Mouse (Mus musculus) forebrain, embryonic 11.5 days (tissue): ENCODE measurements around the gene Ckap2l. TPM values are rescaled to one million over a fixed set of nuclear protein-coding genes. Genes with fewer than 3 reads are reported as not detected.

Source experiments
- ATAC-seq: fragments of 200-750 bp; cut with Nextera tagmentation; replicated peaks from 2 replicates; pipeline ENCODE4 v1.8.0; 2017; ENCODE audit warnings: moderate TSS enrichment; ENCODE audit not compliant: low FRiP score
- DNase-seq: peaks from one replicate; pipeline ENCODE4 v3.0.0-alpha.2; 2017; ENCODE audit warnings: low spot score
- H3K27ac ChIP-seq: fragments of 300-500 bp; sonication (generic); 2 replicates; pipeline ENCODE4 v1.5.1; 2014; ENCODE audit warnings: low read depth, low read length
- H3K27me3 ChIP-seq: fragments of 300-500 bp; sonication (generic); 2 replicates; pipeline ENCODE4 v1.6.1; 2014; ENCODE audit warnings: mild to moderate bottlenecking, low read length, mixed read lengths; ENCODE audit not compliant: control insufficient read depth, insufficient read depth
- H3K36me3 ChIP-seq: fragments of 300-500 bp; sonication (generic); 2 replicates; pipeline ENCODE4 v1.6.1; 2014; ENCODE audit warnings: mild to moderate bottlenecking, low read length, moderate library complexity, mixed read lengths; ENCODE audit not compliant: control insufficient read depth, insufficient read depth
- H3K4me1 ChIP-seq: fragments of 300-500 bp; sonication (generic); replicated peaks from 2 replicates; pipeline ENCODE4 v1.6.1; 2014; ENCODE audit warnings: low read length, mixed read lengths; ENCODE audit not compliant: control insufficient read depth, insufficient read depth
- H3K4me2 ChIP-seq: fragments of 300-500 bp; sonication (generic); 2 replicates; pipeline ENCODE4 v1.6.1; 2014; ENCODE audit warnings: low read depth, mild to moderate bottlenecking, low read length, moderate library complexity, mixed read lengths; ENCODE audit not compliant: severe bottlenecking
- H3K4me3 ChIP-seq: fragments of 300-500 bp; sonication (generic); 2 replicates; pipeline ENCODE4 v1.5.1; 2014; ENCODE audit warnings: low read depth, low read length
- H3K9ac ChIP-seq: fragments of 300-500 bp; sonication (generic); 2 replicates; pipeline ENCODE4 v1.6.1; 2014; ENCODE audit warnings: low read length
- H3K9me3 ChIP-seq: fragments of 300-500 bp; sonication (generic); 2 replicates; pipeline ENCODE4 v1.6.1; 2016; ENCODE audit warnings: low read length, mixed read lengths; ENCODE audit not compliant: control insufficient read depth
- WGBS: fragments of 180-500 bp; shearing (Covaris S2); extraction: QIAGEN DNeasy Blood & Tissue Kit; methylation state at CpG from one replicate; pipeline ENCODE4 v1.1.7; 2014; 5-methylcytosine and 5-hydroxymethylcytosine counted together
- polyA plus RNA-seq: library from polyadenylated mRNA; unstranded; fragments of >200 nt; fragmentation: Nextera tagmentation; extraction: Ambion mirVana; gene quantifications from 2 replicates; pipeline ENCODE4 v1.2.1, GENCODE M21; 2014

Gene Ckap2l
- polyA plus RNA-seq, 1 experiment from 2014 or later: 97.5 TPM

GRCm38 (mm10) chr2:129320033-129320605, 23.1 kb upstream of the Ckap2l start:
- H3K36me3 ChIP-seq: no peaks in the 10 kb centered on the region
- H3K27me3 ChIP-seq: no peaks in the 10 kb centered on the region
- no peak overlapping the region for H3K4me2 ChIP-seq
- ATAC-seq (no peak), DNase-seq (no peak)
- no peak overlapping the region for H3K4me3 ChIP-seq
- no peak overlapping the region for H3K27ac ChIP-seq
- WGBS: 82% methylated on average over 8 of the region's 8 CpGs
- H3K9ac ChIP-seq: no peak overlapping the region
- no peaks in the 10 kb centered on the region for H3K4me1 ChIP-seq
- H3K9me3 ChIP-seq: no peaks in the 10 kb centered on the region

GRCm38 (mm10) chr2:129315831-129316230, 18.8 kb upstream of the Ckap2l start:
- no peak overlapping the region for H3K27ac ChIP-seq
- no peaks in the 10 kb centered on the region for H3K27me3 ChIP-seq
- ATAC-seq (no peak), DNase-seq (no peak)
- no peaks in the 10 kb centered on the region for H3K4me1 ChIP-seq
- H3K36me3 ChIP-seq: no peaks in the 10 kb centered on the region
- H3K9ac ChIP-seq: no peak overlapping the region
- H3K4me2 ChIP-seq: no peak overlapping the region
- H3K9me3 ChIP-seq: no peaks in the 10 kb centered on the region
- H3K4me3 ChIP-seq: no peak overlapping the region
- 80% methylated on average over 4 of the region's 4 CpGs for WGBS

- H3K9ac ChIP-seq: no peak overlapping the region
- DNase-seq (no peak), ATAC-seq (no peak)
- no peak overlapping the region for H3K4me3 ChIP-seq
- H3K27ac ChIP-seq: no peak overlapping the region
- H3K4me1 ChIP-seq: no peaks in the 10 kb centered on the region
- WGBS: 84% methylated on average over 6 of the region's 6 CpGs
- H3K9me3 ChIP-seq: no peaks in the 10 kb centered on the region
- no peaks in the 10 kb centered on the region for H3K27me3 ChIP-seq
- H3K36me3 ChIP-seq: no peaks in the 10 kb centered on the region
- no peak overlapping the region for H3K4me2 ChIP-seq
Observed at GRCm38 (mm10) chr2:129314880-129315279, 17.9 kb upstream of the Ckap2l start.

- H3K9me3 ChIP-seq: no peaks in the 10 kb centered on the region
- no peaks in the 10 kb centered on the region for H3K27me3 ChIP-seq
- 92% methylated on average over 1 of the region's 1 CpGs for WGBS
- no peak overlapping the region for H3K4me2 ChIP-seq
- no peaks in the 10 kb centered on the region for H3K4me1 ChIP-seq
- H3K27ac ChIP-seq: no peak overlapping the region
- H3K36me3 ChIP-seq: no peaks in the 10 kb centered on the region
- H3K9ac ChIP-seq: no peak overlapping the region
- no peak for DNase-seq
- ATAC-seq: no peak
- H3K4me3 ChIP-seq: no peak overlapping the region
Observed at GRCm38 (mm10) chr2:129313934-129314333, 16.9 kb upstream of the Ckap2l start.

- no peaks in the 10 kb centered on the region for H3K9me3 ChIP-seq
- H3K4me3 ChIP-seq: no peak within 1 kb of the TSS
- H3K27me3 ChIP-seq: no peaks in the 10 kb centered on the region
- no peak within 1 kb of the TSS for H3K4me2 ChIP-seq
- 83% methylated on average over 7 of the region's 7 CpGs for WGBS
- ATAC-seq (no peak), DNase-seq (no peak)
- no peak within 1 kb of the TSS for H3K9ac ChIP-seq
- H3K4me1 ChIP-seq: no peaks in the 10 kb centered on the region
- no peaks in the 10 kb centered on the region for H3K36me3 ChIP-seq
- no peak within 1 kb of the TSS for H3K27ac ChIP-seq
Observed at GRCm38 (mm10) chr2:129309836-129310235, 12.8 kb upstream of the Ckap2l start, which contains the start of gene Il1a. Gene Il1a (minus strand): TSS chr2:129309972.

GRCm38 (mm10) chr2:129306020-129306419, 9.0 kb upstream of the Ckap2l start:
- Histone ChIP-seq H3K4me2 (no peak overlapping the region), H3K4me1 (no peaks in the 10 kb centered on the region), H3K27me3 (no peaks in the 10 kb centered on the region), H3K27ac (no peak overlapping the region), H3K9me3 (no peaks in the 10 kb centered on the region), H3K4me3 (no peak overlapping the region), H3K9ac (no peak overlapping the region), H3K36me3 (no peaks in the 10 kb centered on the region)
- 79% methylated on average over 4 of the region's 4 CpGs for WGBS
- ATAC-seq (no peak), DNase-seq (no peak)

- H3K4me1 ChIP-seq: peaks cover 7% of the 10 kb centered on the region; the same call in 1 of the 2 replicates
- DNase-seq: peak; percentile 62
- peak overlapping the region; percentile 86 for H3K27ac ChIP-seq
- 4% methylated on average over 10 of the region's 10 CpGs for WGBS
- H3K4me2 ChIP-seq: peak overlapping the region; percentile 84
- ATAC-seq: peak; percentile 76
- H3K4me3 ChIP-seq: peak overlapping the region; percentile 86
- peak overlapping the region; percentile 73 for H3K9ac ChIP-seq
- no peaks in the 10 kb centered on the region for H3K27me3 ChIP-seq
- no peaks in the 10 kb centered on the region for H3K36me3 ChIP-seq
- no peaks in the 10 kb centered on the region for H3K9me3 ChIP-seq
Observed at GRCm38 (mm10) chr2:129297589-129297982, 574 bp upstream of the Ckap2l start.

- WGBS: 67% methylated on average over 5 of the region's 5 CpGs
- H3K4me3 ChIP-seq: peak overlapping the region; percentile 86
- ATAC-seq (no peak), DNase-seq (no peak)
- no peaks in the 10 kb centered on the region for H3K36me3 ChIP-seq
- no peaks in the 10 kb centered on the region for H3K27me3 ChIP-seq
- H3K9ac ChIP-seq: peak overlapping the region; percentile 90
- H3K27ac ChIP-seq: no peak overlapping the region
- peaks cover 7% of the 10 kb centered on the region; the same call in 1 of the 2 replicates for H3K4me1 ChIP-seq
- no peaks in the 10 kb centered on the region for H3K9me3 ChIP-seq
- H3K4me2 ChIP-seq: peak overlapping the region; percentile 84
Observed at GRCm38 (mm10) chr2:129296086-129296485, 926 bp downstream of the Ckap2l start.

- H3K27ac ChIP-seq: no peak overlapping the region
- H3K27me3 ChIP-seq: no peaks in the 10 kb centered on the region
- H3K4me2 ChIP-seq: no peak overlapping the region
- H3K4me3 ChIP-seq: no peak overlapping the region
- ATAC-seq (no peak), DNase-seq (no peak)
- H3K9me3 ChIP-seq: no peaks in the 10 kb centered on the region
- H3K9ac ChIP-seq: no peak overlapping the region
- H3K36me3 ChIP-seq: no peaks in the 10 kb centered on the region
- 94% methylated on average over 5 of the region's 5 CpGs for WGBS
- peaks cover 7% of the 10 kb centered on the region; the same call in 1 of the 2 replicates for H3K4me1 ChIP-seq
Observed at GRCm38 (mm10) chr2:129295075-129295474, 1.9 kb downstream of the Ckap2l start.
